ENCODE assay signal across 8 mouse cellular contexts in the genomic region with DNA sequence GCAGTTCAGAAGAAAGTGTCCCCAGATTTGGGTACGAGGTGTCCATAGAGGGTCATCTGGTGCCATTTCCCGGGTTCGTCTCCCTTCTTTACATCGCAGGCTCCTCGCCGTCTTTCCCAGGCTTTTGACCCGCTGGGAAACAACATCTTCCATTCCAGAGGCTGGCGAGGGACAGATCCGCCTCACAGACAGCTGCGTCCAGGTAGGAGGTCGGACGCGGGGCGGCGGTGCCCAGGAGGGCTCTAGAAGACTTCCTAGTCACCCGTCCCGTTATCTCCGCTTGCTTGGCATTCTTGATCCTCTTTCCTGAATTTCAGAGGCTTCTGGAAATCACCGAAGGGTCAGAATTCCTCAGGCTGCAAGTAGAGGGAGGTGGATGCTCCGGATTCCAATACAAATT. TPM values are rescaled to one million over a fixed set of nuclear protein-coding genes. Genes with fewer than 3 reads are reported as not detected.
A peak's percentile ranks its signal among the peaks of the same experiment; 100 is the strongest.
DNase-seq lines count a peak whose midpoint lies in the region; ATAC-seq and TF ChIP-seq lines count a peak whose summit lies in the region.

No protein-coding gene starts in this region.

- H3K27me3 ChIP-seq in kidney, embryonic 14.5 days (ENCODE audit: control insufficient read depth, insufficient read depth, low read length), result no peaks in the 10 kb centered on the region
- no peaks in the 10 kb centered on the region for H3K27me3 ChIP-seq in MEL (ENCODE audit: control insufficient read depth in 1 of 2, insufficient read depth in 2 of 2, low read length in 2 of 2)
- no peaks in the 10 kb centered on the region for H3K27me3 ChIP-seq in forebrain, embryonic 11.5 days (ENCODE audit: control insufficient read depth, insufficient read depth, low read length)
- H3K27me3 ChIP-seq in liver, embryonic 11.5 days (replicated peaks; ENCODE audit: control insufficient read depth, insufficient read depth, low read length), result no peaks in the 10 kb centered on the region
- no peaks in the 10 kb centered on the region for H3K27me3 ChIP-seq in stomach, postnatal 0 days (ENCODE audit: control insufficient read depth, insufficient read depth, low read length)

- peaks cover 2% of the 10 kb centered on the region; the same call in 1 of the 2 replicates for H3K36me3 ChIP-seq in kidney, embryonic 14.5 days (ENCODE audit: control insufficient read depth, insufficient read depth, low read length)
- H3K36me3 ChIP-seq in MEL (ENCODE audit: control insufficient read depth in 1 of 2, insufficient read depth in 2 of 2, low read length in 2 of 2), result peaks cover 2 to 32% of the 10 kb centered on the region in 2 experiments; a peak in 3 of 4 replicates
- no peaks in the 10 kb centered on the region; the same call in 1 of the 2 replicates for H3K36me3 ChIP-seq in forebrain, embryonic 11.5 days (ENCODE audit: control insufficient read depth, insufficient read depth, low read length)
- H3K36me3 ChIP-seq in liver, embryonic 11.5 days (ENCODE audit: control insufficient read depth, insufficient read depth, low read length), result peaks cover 3% of the 10 kb centered on the region; the same call in 1 of the 2 replicates
- no peaks in the 10 kb centered on the region for H3K36me3 ChIP-seq in stomach, postnatal 0 days (ENCODE audit: control insufficient read depth, insufficient read depth, low read length)

- H3K9me3 ChIP-seq in kidney, embryonic 14.5 days (ENCODE audit: control insufficient read depth, low read length), result no peaks in the 10 kb centered on the region
- no peaks in the 10 kb centered on the region for H3K9me3 ChIP-seq in MEL (replicated peaks; ENCODE audit: insufficient read depth, low read length)
- H3K9me3 ChIP-seq in forebrain, embryonic 11.5 days (ENCODE audit: control insufficient read depth, low read length), result no peaks in the 10 kb centered on the region
- H3K9me3 ChIP-seq in liver, embryonic 11.5 days (ENCODE audit: control insufficient read depth, low read length), result no peaks in the 10 kb centered on the region
- H3K9me3 ChIP-seq in stomach, postnatal 0 days (ENCODE audit: control insufficient read depth, low read length), result no peaks in the 10 kb centered on the region

- no peak for TF ChIP-seq CTCF in MEL (IDR thresholded peaks at IDR 0.05 in 2 of 3, conservative IDR thresholded peaks at IDR 0.05 in 1 of 3; ENCODE audit: control insufficient read depth in 1 of 3, insufficient read depth in 1 of 3, low read depth in 2 of 3, low read length in 3 of 3, poor library complexity in 1 of 3, severe bottlenecking in 1 of 3)
- no peak for TF ChIP-seq CTCF in stomach, postnatal 0 days (IDR thresholded peaks at IDR 0.05; ENCODE audit: low read depth)

- no peak for ATAC-seq in kidney, embryonic 14.5 days (ENCODE audit: low FRiP score, low TSS enrichment)
- no peak; the same call in 1 of the 2 replicates for ATAC-seq in forebrain, embryonic 11.5 days (replicated peaks; ENCODE audit: low FRiP score)
- peak; percentile 11; the same call in 1 of the 2 replicates for ATAC-seq in liver, embryonic 11.5 days (replicated peaks; ENCODE audit: low FRiP score)
- ATAC-seq in stomach, postnatal 0 days (ENCODE audit: low FRiP score, low TSS enrichment), result no peak
- ATAC-seq in cerebellum, adult (ENCODE audit: insufficient number of reproducible peaks, low FRiP score, low TSS enrichment), result no peak; the same call in 1 of the 2 replicates

- TF ChIP-seq POLR2A in MEL (IDR thresholded peaks at IDR 0.05; ENCODE audit: control insufficient read depth in 1 of 2, insufficient read depth in 1 of 2, low read depth in 1 of 2, low read length in 2 of 2, poor library complexity in 1 of 2), result no peak

- DNase-seq in kidney, adult 11 months, result no peak
- DNase-seq in MEL (ENCODE audit: low read depth, low spot score), result no peak
- DNase-seq in forebrain, embryonic 11.5 days (ENCODE audit: low spot score), result no peak
- DNase-seq in liver, embryonic 11.5 days (ENCODE audit: low spot score), result no peak
- DNase-seq in stomach, postnatal 0 days (ENCODE audit: low spot score), result no peak
- no peak for DNase-seq in B cell, adult 2 months

- H3K27ac ChIP-seq in kidney, embryonic 14.5 days (ENCODE audit: low read depth, low read length), result 0 out of 2 replicates have a peak overlapping the region, but pooled peaks have one; percentile 8
- H3K27ac ChIP-seq in MEL (ENCODE audit: control insufficient read depth, low read depth, low read length), result peak overlapping the region; percentile 54
- H3K27ac ChIP-seq in forebrain, embryonic 11.5 days (ENCODE audit: low read depth, low read length), result peak overlapping the region; percentile 34; the same call in 1 of the 2 replicates
- H3K27ac ChIP-seq in liver, embryonic 11.5 days (ENCODE audit: low read depth, low read length), result peak overlapping the region; percentile 49
- peak overlapping the region; percentile 70 for H3K27ac ChIP-seq in stomach, postnatal 0 days (replicated peaks)

- TF ChIP-seq RAD21 in MEL (IDR thresholded peaks at IDR 0.05; ENCODE audit: low read depth, low read length), result no peak

- peaks cover 17% of the 10 kb centered on the region for H3K79me2 ChIP-seq in MEL (ENCODE audit: control insufficient read depth, insufficient read depth, low read length, poor library complexity)

- H3K9ac ChIP-seq in kidney, embryonic 14.5 days (ENCODE audit: low read depth, low read length), result peak overlapping the region; percentile 78
- peak overlapping the region; percentile 87 for H3K9ac ChIP-seq in MEL (ENCODE audit: control insufficient read depth, low read depth, low read length, poor library complexity, severe bottlenecking)
- H3K9ac ChIP-seq in forebrain, embryonic 11.5 days (ENCODE audit: low read length), result peak overlapping the region; percentile 74
- peak overlapping the region; percentile 74 for H3K9ac ChIP-seq in liver, embryonic 11.5 days (ENCODE audit: low read depth, low read length)
- H3K9ac ChIP-seq in stomach, postnatal 0 days (ENCODE audit: low read length), result peak overlapping the region; percentile 83

- H3K4me2 ChIP-seq in kidney, embryonic 14.5 days (replicated peaks; ENCODE audit: low read depth, low read length), result peak overlapping the region; percentile 79
- H3K4me2 ChIP-seq in forebrain, embryonic 11.5 days (ENCODE audit: low read depth, low read length, severe bottlenecking), result peak overlapping the region; percentile 78
- H3K4me2 ChIP-seq in liver, embryonic 11.5 days, result peak overlapping the region; percentile 78
- peak overlapping the region; percentile 92 for H3K4me2 ChIP-seq in stomach, postnatal 0 days (replicated peaks; ENCODE audit: low read depth)

- peaks cover 19% of the 10 kb centered on the region for H3K4me1 ChIP-seq in kidney, embryonic 14.5 days (ENCODE audit: control insufficient read depth, insufficient read depth, low read length)
- H3K4me1 ChIP-seq in MEL (ENCODE audit: control insufficient read depth in 1 of 2, insufficient read depth in 2 of 2, low read length in 2 of 2), result peaks cover 18 to 21% of the 10 kb centered on the region in 2 experiments
- H3K4me1 ChIP-seq in forebrain, embryonic 11.5 days (replicated peaks; ENCODE audit: control insufficient read depth, insufficient read depth, low read length), result peaks cover 2% of the 10 kb centered on the region; the same call in 1 of the 2 replicates
- peaks cover 23% of the 10 kb centered on the region for H3K4me1 ChIP-seq in liver, embryonic 11.5 days (replicated peaks; ENCODE audit: control insufficient read depth, insufficient read depth, low read length)
- H3K4me1 ChIP-seq in stomach, postnatal 0 days (replicated peaks; ENCODE audit: control insufficient read depth, insufficient read depth), result no peaks in the 10 kb centered on the region

- TF ChIP-seq EP300 in MEL (IDR thresholded peaks at IDR 0.05; ENCODE audit: low read depth in 1 of 2, low read length in 2 of 2), result no peak
- no peak for TF ChIP-seq EP300 in stomach, postnatal 0 days (optimal IDR thresholded peaks at IDR 0.05)

- under 1% methylated on average over 20 of the region's 20 CpGs for WGBS in kidney, embryonic 14.5 days
- 2% methylated on average over 20 of the region's 20 CpGs for WGBS in forebrain, embryonic 11.5 days
- WGBS in liver, embryonic 11.5 days, result under 1% methylated on average over 20 of the region's 20 CpGs
- 0% methylated on average over 20 of the region's 20 CpGs for WGBS in stomach, postnatal 0 days

- H3K4me3 ChIP-seq in kidney, embryonic 14.5 days (ENCODE audit: low read length), result peak overlapping the region; percentile 74
- H3K4me3 ChIP-seq in MEL (ENCODE audit: control insufficient read depth in 1 of 2, insufficient read depth in 1 of 2, low read depth in 2 of 2, low read length in 2 of 2), result peak overlapping the region; percentile 86
- peak overlapping the region; percentile 64 for H3K4me3 ChIP-seq in forebrain, embryonic 11.5 days (ENCODE audit: low read depth, low read length)
- peak overlapping the region; percentile 86 for H3K4me3 ChIP-seq in liver, embryonic 11.5 days (ENCODE audit: low read depth, low read length)
- peak overlapping the region; percentile 82 for H3K4me3 ChIP-seq in stomach, postnatal 0 days (ENCODE audit: low read depth, low read length)

TF ChIP-seq in MEL, 35 proteins besides CTCF, POLR2A, EP300 and RAD21 (continues in another document):
- no peak for TF ChIP-seq POLR2AphosphoS5 (IDR thresholded peaks at IDR 0.05; ENCODE audit: borderline replicate concordance, low read depth, low read length)
- TF ChIP-seq TCF12 (IDR thresholded peaks at IDR 0.05; ENCODE audit: low read depth, low read length), result 0 out of 2 replicates have a peak, but pooled peaks have one; percentile 1
- no peak for TF ChIP-seq CHD1 (IDR thresholded peaks at IDR 0.05; ENCODE audit: low read depth, low read length)
- 0 out of 2 replicates have a peak, but pooled peaks have one; percentile 1 for TF ChIP-seq RCOR1 (IDR thresholded peaks at IDR 0.05; ENCODE audit: low read depth, low read length)

RNA-seq across cellular contexts. Expression of gene Isca2, which starts 0.4 kb away (rescaled TPM):
- 138 and 170 TPM in 2 replicates for polyA plus RNA-seq in kidney, embryonic 14.5 days (2014; fragmentation: Nextera tagmentation; extraction: Ambion mirVana)
- 60.4 and 70.6 TPM in 2 replicates for total RNA-seq in MEL (2012; rRNA removed)
- polyA plus RNA-seq in MEL (2012; ENCODE audit: insufficient read depth in 1 of 2, insufficient read length in 2 of 2, low read depth in 1 of 2, low replicate concordance in 2 of 2, missing spikeins in 1 of 2), result 10 to 100 TPM in 1 of 2 experiments, not detected in 1; 71.1 TPM
- 156 and 162 TPM in 2 replicates for polyA plus RNA-seq in forebrain, embryonic 11.5 days (2014; fragmentation: Nextera tagmentation; extraction: Ambion mirVana)
- 139 TPM in 2 replicates for polyA plus RNA-seq in liver, embryonic 11.5 days (2014; fragmentation: Nextera tagmentation; extraction: Ambion mirVana)
- polyA plus RNA-seq in stomach, postnatal 0 days (2015; fragmentation: Nextera tagmentation; extraction: Ambion mirVana), result 73.0 and 75.2 TPM in 2 replicates

RNA-seq across cellular contexts. Expression of gene Npc2, which starts 0.5 kb away (rescaled TPM):
- 50.2 and 59.0 TPM in 2 replicates for polyA plus RNA-seq in kidney, embryonic 14.5 days (2014; fragmentation: Nextera tagmentation; extraction: Ambion mirVana)
- 45.2 and 48.9 TPM in 2 replicates for total RNA-seq in MEL (2012; rRNA removed)
- 10 to 100 TPM in 1 of 2 experiments, not detected in 1; 63.1 TPM for polyA plus RNA-seq in MEL (2012; ENCODE audit: insufficient read depth in 1 of 2, insufficient read length in 2 of 2, low read depth in 1 of 2, low replicate concordance in 2 of 2, missing spikeins in 1 of 2)
- 72.3 and 73.1 TPM in 2 replicates for polyA plus RNA-seq in forebrain, embryonic 11.5 days (2014; fragmentation: Nextera tagmentation; extraction: Ambion mirVana)
- polyA plus RNA-seq in liver, embryonic 11.5 days (2014; fragmentation: Nextera tagmentation; extraction: Ambion mirVana), result 40.3 and 41.7 TPM in 2 replicates
- polyA plus RNA-seq in stomach, postnatal 0 days (2015; fragmentation: Nextera tagmentation; extraction: Ambion mirVana), result 49.0 and 49.4 TPM in 2 replicates

Comparison
In these comparisons a context has a peak if more than half of its experiments do, and no peak if none do; other contexts are left out.
1. H3K27ac ChIP-seq: peak in every context shown above with its lines; median percentile 70 in stomach, postnatal 0 days; 54 in MEL; 49 in liver, embryonic 11.5 days; 34 in forebrain, embryonic 11.5 days; 8 in kidney, embryonic 14.5 days.